Mouse (Mus musculus) liver, postnatal 0 days (tissue): ENCODE measurements around the gene Cpeb4. TPM values are rescaled to one million over a fixed set of nuclear protein-coding genes. Genes with fewer than 3 reads are reported as not detected.

Experiments used
- ATAC-seq: fragments of 200-750 bp; cut with Nextera tagmentation; 2 replicates; pipeline ENCODE4 v1.8.0; 2017; ENCODE audit warnings: mild to moderate bottlenecking, moderate library complexity
- DNase-seq: peaks from one replicate; pipeline ENCODE4 v3.0.0-alpha.2; 2016
- H3K27ac ChIP-seq: fragments of 300-500 bp; sonication (generic); 2 replicates; pipeline ENCODE4 v1.5.1; 2014; ENCODE audit warnings: antibody characterized with exemption, moderate library complexity, mild to moderate bottlenecking, low read depth
- H3K27me3 ChIP-seq: fragments of 300-500 bp; sonication (generic); 2 replicates; pipeline ENCODE4 v1.6.1; 2014; ENCODE audit warnings: low read length, control low read depth, mixed read lengths; ENCODE audit not compliant: insufficient read depth
- H3K36me3 ChIP-seq: fragments of 300-500 bp; sonication (generic); replicated peaks from 2 replicates; pipeline ENCODE4 v1.6.1; 2014; ENCODE audit warnings: mild to moderate bottlenecking, control low read depth, low read length, moderate library complexity, mixed read lengths; ENCODE audit not compliant: insufficient read depth
- H3K4me1 ChIP-seq: fragments of 300-500 bp; sonication (generic); 2 replicates; pipeline ENCODE4 v1.6.1; 2014; ENCODE audit warnings: antibody characterized with exemption, mild to moderate bottlenecking, control low read depth; ENCODE audit not compliant: insufficient read depth
- H3K4me2 ChIP-seq: fragments of 300-500 bp; sonication (generic); 2 replicates; pipeline ENCODE4 v1.6.1; 2014; ENCODE audit warnings: low read depth, mild to moderate bottlenecking, low read length, moderate library complexity, mixed read lengths
- H3K4me3 ChIP-seq: fragments of 300-500 bp; sonication (generic); 2 replicates; pipeline ENCODE4 v1.5.1; 2014; ENCODE audit warnings: low read depth, low read length
- H3K9ac ChIP-seq: fragments of 300-500 bp; sonication (generic); replicated peaks from 2 replicates; pipeline ENCODE4 v1.6.1; 2014; ENCODE audit warnings: mild to moderate bottlenecking, moderate library complexity
- H3K9me3 ChIP-seq: fragments of 300-500 bp; sonication (generic); 2 replicates; pipeline ENCODE4 v1.6.1; 2016; ENCODE audit warnings: mild to moderate bottlenecking, control low read depth, low read length, mixed read lengths
- CTCF ChIP-seq: sonication (generic); IDR thresholded peaks from 2 replicates; pipeline ENCODE4 v1.5.1; 2016; ENCODE audit warnings: antibody characterized with exemption, low read depth
- EP300 ChIP-seq: IDR thresholded peaks from 2 replicates; pipeline ENCODE4 v1.6.1; 2016; ENCODE audit warnings: antibody characterized with exemption, low read depth, mild to moderate bottlenecking
- WGBS: fragments of 180-500 bp; shearing (Covaris S2); extraction: QIAGEN DNeasy Blood & Tissue Kit; methylation state at CpG from one replicate; pipeline ENCODE4 v1.1.7; 2014; ENCODE audit not compliant: insufficient replicate concordance; 5-methylcytosine and 5-hydroxymethylcytosine counted together
- polyA plus RNA-seq: library from polyadenylated mRNA; unstranded; fragments of >200 nt; fragmentation: Nextera tagmentation; extraction: Ambion mirVana; gene quantifications from 2 replicates; pipeline ENCODE4 v1.2.1, GENCODE M21; 2015

Cpeb4 gene
- polyA plus RNA-seq, 1 experiment from 2014 or later: 10.0 TPM

GRCm38 (mm10) chr11:31830213-31831151, 41.5 kb upstream of the Cpeb4 start:
- WGBS: 74% methylated on average over 10 of the region's 10 CpGs
- TF ChIP-seq CTCF (no peak), EP300 (no peak)
- Histone ChIP-seq H3K4me2 (no peak overlapping the region), H3K4me3 (no peak overlapping the region), H3K27me3 (no peaks in the 10 kb centered on the region), H3K9me3 (no peaks in the 10 kb centered on the region), H3K27ac (peak overlapping the region; percentile 81), H3K36me3 (no peaks in the 10 kb centered on the region), H3K4me1 (peaks cover 67% of the 10 kb centered on the region), H3K9ac (no peak overlapping the region)
- peak; percentile 37 for ATAC-seq
- no peak for DNase-seq

- Histone ChIP-seq H3K27me3 (no peaks in the 10 kb centered on the region), H3K9ac (peak overlapping the region; percentile 8; the same call in 1 of the 2 replicates), H3K4me2 (peak overlapping the region; percentile 41), H3K4me3 (no peak overlapping the region), H3K9me3 (no peaks in the 10 kb centered on the region), H3K27ac (peak overlapping the region; percentile 81), H3K4me1 (peaks cover 74% of the 10 kb centered on the region), H3K36me3 (no peaks in the 10 kb centered on the region)
- ATAC-seq: peak; percentile 83
- peak; percentile 62 for DNase-seq
- WGBS: 35% methylated on average over 5 of the region's 5 CpGs
- TF ChIP-seq EP300 (peak; percentile 98), CTCF (no peak)
Observed at GRCm38 (mm10) chr11:31831451-31831850, 40.6 kb upstream of the Cpeb4 start.

GRCm38 (mm10) chr11:31831983-31832382, 40.0 kb upstream of the Cpeb4 start:
- H3K27me3 ChIP-seq: no peaks in the 10 kb centered on the region
- H3K27ac ChIP-seq: peak overlapping the region; percentile 81
- DNase-seq (no peak), ATAC-seq (no peak)
- TF ChIP-seq CTCF (no peak), EP300 (no peak)
- H3K4me2 ChIP-seq: peak overlapping the region; percentile 41
- no peak overlapping the region for H3K4me3 ChIP-seq
- H3K36me3 ChIP-seq: no peaks in the 10 kb centered on the region
- peak overlapping the region; percentile 8; the same call in 1 of the 2 replicates for H3K9ac ChIP-seq
- peaks cover 73% of the 10 kb centered on the region for H3K4me1 ChIP-seq
- H3K9me3 ChIP-seq: no peaks in the 10 kb centered on the region
- WGBS: 64% methylated on average over 5 of the region's 5 CpGs

GRCm38 (mm10) chr11:31832439-31832980, 39.5 kb upstream of the Cpeb4 start:
- no peak overlapping the region for H3K4me3 ChIP-seq
- no peaks in the 10 kb centered on the region for H3K27me3 ChIP-seq
- no peaks in the 10 kb centered on the region for H3K36me3 ChIP-seq
- ATAC-seq (no peak), DNase-seq (no peak)
- H3K4me2 ChIP-seq: peak overlapping the region; percentile 41; the same call in 1 of the 2 replicates
- H3K4me1 ChIP-seq: peaks cover 68% of the 10 kb centered on the region
- TF ChIP-seq CTCF (no peak), EP300 (no peak)
- no peaks in the 10 kb centered on the region for H3K9me3 ChIP-seq
- peak overlapping the region; percentile 81 for H3K27ac ChIP-seq
- 73% methylated on average over 7 of the region's 7 CpGs for WGBS
- H3K9ac ChIP-seq: no peak overlapping the region

- WGBS: 78% methylated on average over 2 of the region's 2 CpGs
- Histone ChIP-seq H3K27me3 (no peaks in the 10 kb centered on the region), H3K4me3 (no peak overlapping the region), H3K9ac (no peak overlapping the region), H3K9me3 (no peaks in the 10 kb centered on the region), H3K4me2 (no peak overlapping the region), H3K36me3 (no peaks in the 10 kb centered on the region), H3K27ac (0 out of 2 replicates have a peak overlapping the region, but pooled peaks have one; percentile 4), H3K4me1 (peaks cover 67% of the 10 kb centered on the region)
- TF ChIP-seq CTCF: no peak
- no peak for TF ChIP-seq EP300
- ATAC-seq (no peak), DNase-seq (no peak)
Observed at GRCm38 (mm10) chr11:31833506-31833905, 38.5 kb upstream of the Cpeb4 start.

- H3K36me3 ChIP-seq: no peaks in the 10 kb centered on the region
- 24% methylated on average over 3 of the region's 3 CpGs for WGBS
Observed at GRCm38 (mm10) chr11:31835352-31835751, 36.7 kb upstream of the Cpeb4 start.

More at GRCm38 (mm10) chr11:31835352-31835751, 36.7 kb upstream of the Cpeb4 start:
- H3K4me2 ChIP-seq: peak overlapping the region; percentile 20; the same call in 1 of the 2 replicates
- peak; percentile 70 for ATAC-seq
- TF ChIP-seq CTCF (no peak), EP300 (peak; percentile 97)
- H3K4me1 ChIP-seq: peaks cover 67% of the 10 kb centered on the region
- peak overlapping the region; percentile 80 for H3K27ac ChIP-seq
- H3K4me3 ChIP-seq: no peak overlapping the region
- no peaks in the 10 kb centered on the region for H3K9me3 ChIP-seq
- no peaks in the 10 kb centered on the region for H3K27me3 ChIP-seq
- DNase-seq: no peak
- H3K9ac ChIP-seq: no peak overlapping the region
